Mouse (Mus musculus): ENCODE measurements around the gene Cxcl12.

Gene Cxcl12

GRCm38 (mm10) chr6:117219911-117220481 is 51.7 kb downstream of the Cxcl12 start:
- DNase-seq (ENCODE audit: low spot score in 2 of 2): no peak

- DNase-seq (ENCODE audit: low spot score in 2 of 2): no peak
Observed at GRCm38 (mm10) chr6:117220831-117221345, 52.6 kb downstream of the Cxcl12 start.

All from spleen, postnatal 4 days (tissue).